Mouse (Mus musculus): ENCODE measurements around the gene Slc25a22. TPM values are rescaled to one million over a fixed set of nuclear protein-coding genes. Genes with fewer than 3 reads are reported as not detected.
A peak's percentile ranks its signal among the peaks of the same experiment; 100 is the strongest.

Gene Slc25a22
- polyA plus RNA-seq, 1 experiment: 16.2 TPM

- Histone ChIP-seq H3K27me3 (ENCODE audit: control insufficient read depth, insufficient read depth, insufficient read length) (no peaks in the 10 kb centered on the region), H3K4me3 (ENCODE audit: insufficient read depth, poor library complexity, severe bottlenecking) (peak within 1 kb of the TSS; percentile 69), H3K36me3 (ENCODE audit: control insufficient read depth, insufficient read depth) (peaks cover 27% of the 10 kb centered on the region), H3K79me3 (ENCODE audit: low read depth) (peaks cover 22% of the 10 kb centered on the region), H3ac (ENCODE audit: control insufficient read depth, insufficient read length, low read depth) (peak within 1 kb of the TSS; percentile 97), H3K79me2 (ENCODE audit: control insufficient read depth, insufficient read depth) (peaks cover 55% of the 10 kb centered on the region)
- TF ChIP-seq USF1 (IDR thresholded peaks at IDR 0.05; ENCODE audit: low read depth) (no peak), MYOD1 (IDR thresholded peaks at IDR 0.05; ENCODE audit: control insufficient read depth, insufficient read length, low read depth) (no peak), CEBPB (IDR thresholded peaks at IDR 0.05; ENCODE audit: low read depth) (no peak), MAX (IDR thresholded peaks at IDR 0.05) (peak; percentile 29), MYOG (IDR thresholded peaks at IDR 0.05; ENCODE audit: control insufficient read depth, extremely low read depth, insufficient read length) (no peak), CTCF (IDR thresholded peaks at IDR 0.05; ENCODE audit: control insufficient read depth, insufficient read depth, insufficient read length) (no peak), FOSL1 (IDR thresholded peaks at IDR 0.05; ENCODE audit: insufficient read depth, low read length, poor library complexity, severe bottlenecking) (no peak)
Measured at GRCm38 (mm10) chr7:141467230-141468030, 29.7 kb upstream of the Slc25a22 start, which contains the start of gene Cd151. Gene Cd151, plus strand, starts transcription at chr7:141467392.

GRCm38 (mm10) chr7:141466607-141467148 lies 29.0 kb upstream of the Slc25a22 start:
- peak overlapping the region; percentile 53 for H3ac ChIP-seq (ENCODE audit: control insufficient read depth, insufficient read length, low read depth)
- peaks cover 21% of the 10 kb centered on the region for H3K36me3 ChIP-seq (ENCODE audit: control insufficient read depth, insufficient read depth)
- H3K79me2 ChIP-seq (ENCODE audit: control insufficient read depth, insufficient read depth): peaks cover 51% of the 10 kb centered on the region
- TF ChIP-seq USF1 (IDR thresholded peaks at IDR 0.05; ENCODE audit: low read depth): no peak
- TF ChIP-seq MYOG (IDR thresholded peaks at IDR 0.05; ENCODE audit: control insufficient read depth, extremely low read depth, insufficient read length): no peak
- TF ChIP-seq MYOD1 (IDR thresholded peaks at IDR 0.05; ENCODE audit: control insufficient read depth, insufficient read length, low read depth): no peak
- TF ChIP-seq FOSL1 (IDR thresholded peaks at IDR 0.05; ENCODE audit: insufficient read depth, low read length, poor library complexity, severe bottlenecking): no peak
- TF ChIP-seq CTCF (IDR thresholded peaks at IDR 0.05; ENCODE audit: control insufficient read depth, insufficient read depth, insufficient read length): no peak
- TF ChIP-seq CEBPB (IDR thresholded peaks at IDR 0.05; ENCODE audit: low read depth): no peak
- TF ChIP-seq MAX (IDR thresholded peaks at IDR 0.05): no peak
- peak overlapping the region; percentile 69 for H3K4me3 ChIP-seq (ENCODE audit: insufficient read depth, poor library complexity, severe bottlenecking)
- H3K27me3 ChIP-seq (ENCODE audit: control insufficient read depth, insufficient read depth, insufficient read length): no peaks in the 10 kb centered on the region
- H3K79me3 ChIP-seq (ENCODE audit: low read depth): peaks cover 22% of the 10 kb centered on the region

DNA sequence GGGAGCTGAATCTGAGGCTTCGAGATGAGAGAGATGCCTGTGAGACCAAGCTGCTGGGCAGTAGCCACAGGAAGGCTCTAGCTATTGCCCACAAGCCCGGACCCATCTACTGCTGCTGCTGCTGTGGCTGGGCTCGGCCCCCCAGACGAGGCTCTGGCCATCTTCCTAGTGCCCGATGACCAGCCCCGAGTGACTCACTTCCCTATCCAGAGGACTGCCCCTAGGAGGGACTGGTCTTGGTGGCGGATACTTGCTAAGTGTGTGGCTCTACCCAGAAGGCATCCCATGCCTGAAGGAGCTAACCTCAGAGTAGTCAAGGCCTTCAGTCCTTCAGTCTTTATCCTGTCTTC lies 28.3 kb upstream of the Slc25a22 start:
- Histone ChIP-seq H3K4me3 (ENCODE audit: insufficient read depth, poor library complexity, severe bottlenecking) (no peak overlapping the region), H3K27me3 (ENCODE audit: control insufficient read depth, insufficient read depth, insufficient read length) (no peaks in the 10 kb centered on the region), H3ac (ENCODE audit: control insufficient read depth, insufficient read length, low read depth) (peak overlapping the region; percentile 5), H3K79me2 (ENCODE audit: control insufficient read depth, insufficient read depth) (peaks cover 44% of the 10 kb centered on the region), H3K79me3 (ENCODE audit: low read depth) (peaks cover 20% of the 10 kb centered on the region), H3K36me3 (ENCODE audit: control insufficient read depth, insufficient read depth) (peaks cover 14% of the 10 kb centered on the region)
- TF ChIP-seq MAX (IDR thresholded peaks at IDR 0.05): no peak
- TF ChIP-seq MYOD1 (IDR thresholded peaks at IDR 0.05; ENCODE audit: control insufficient read depth, insufficient read length, low read depth): no peak
- TF ChIP-seq MYOG (IDR thresholded peaks at IDR 0.05; ENCODE audit: control insufficient read depth, extremely low read depth, insufficient read length): no peak
- TF ChIP-seq CTCF (IDR thresholded peaks at IDR 0.05; ENCODE audit: control insufficient read depth, insufficient read depth, insufficient read length): no peak
- TF ChIP-seq USF1 (IDR thresholded peaks at IDR 0.05; ENCODE audit: low read depth): no peak
- no peak for TF ChIP-seq FOSL1 (IDR thresholded peaks at IDR 0.05; ENCODE audit: insufficient read depth, low read length, poor library complexity, severe bottlenecking)
- no peak for TF ChIP-seq CEBPB (IDR thresholded peaks at IDR 0.05; ENCODE audit: low read depth)

GRCm38 (mm10) chr7:141465388-141466044 lies 27.8 kb upstream of the Slc25a22 start:
- Histone ChIP-seq H3K79me2 (ENCODE audit: control insufficient read depth, insufficient read depth) (peaks cover 39% of the 10 kb centered on the region), H3K36me3 (ENCODE audit: control insufficient read depth, insufficient read depth) (peaks cover 9% of the 10 kb centered on the region), H3K27me3 (ENCODE audit: control insufficient read depth, insufficient read depth, insufficient read length) (no peaks in the 10 kb centered on the region), H3K79me3 (ENCODE audit: low read depth) (peaks cover 15% of the 10 kb centered on the region), H3ac (ENCODE audit: control insufficient read depth, insufficient read length, low read depth) (peak overlapping the region; percentile 5), H3K4me3 (ENCODE audit: insufficient read depth, poor library complexity, severe bottlenecking) (no peak overlapping the region)
- TF ChIP-seq USF1 (IDR thresholded peaks at IDR 0.05; ENCODE audit: low read depth): no peak
- no peak for TF ChIP-seq CEBPB (IDR thresholded peaks at IDR 0.05; ENCODE audit: low read depth)
- no peak for TF ChIP-seq MAX (IDR thresholded peaks at IDR 0.05)
- no peak for TF ChIP-seq CTCF (IDR thresholded peaks at IDR 0.05; ENCODE audit: control insufficient read depth, insufficient read depth, insufficient read length)
- no peak for TF ChIP-seq MYOG (IDR thresholded peaks at IDR 0.05; ENCODE audit: control insufficient read depth, extremely low read depth, insufficient read length)
- TF ChIP-seq MYOD1 (IDR thresholded peaks at IDR 0.05; ENCODE audit: control insufficient read depth, insufficient read length, low read depth): no peak
- no peak for TF ChIP-seq FOSL1 (IDR thresholded peaks at IDR 0.05; ENCODE audit: insufficient read depth, low read length, poor library complexity, severe bottlenecking)

- Histone ChIP-seq H3K4me3 (ENCODE audit: insufficient read depth, poor library complexity, severe bottlenecking) (no peak overlapping the region), H3K36me3 (ENCODE audit: control insufficient read depth, insufficient read depth) (peaks cover 1% of the 10 kb centered on the region), H3K79me2 (ENCODE audit: control insufficient read depth, insufficient read depth) (peaks cover 31% of the 10 kb centered on the region), H3ac (ENCODE audit: control insufficient read depth, insufficient read length, low read depth) (no peak overlapping the region), H3K27me3 (ENCODE audit: control insufficient read depth, insufficient read depth, insufficient read length) (no peaks in the 10 kb centered on the region), H3K79me3 (ENCODE audit: low read depth) (peaks cover 8% of the 10 kb centered on the region)
- TF ChIP-seq MYOG (IDR thresholded peaks at IDR 0.05; ENCODE audit: control insufficient read depth, extremely low read depth, insufficient read length): no peak
- TF ChIP-seq MYOD1 (IDR thresholded peaks at IDR 0.05; ENCODE audit: control insufficient read depth, insufficient read length, low read depth): no peak
- no peak for TF ChIP-seq MAX (IDR thresholded peaks at IDR 0.05)
- TF ChIP-seq CTCF (IDR thresholded peaks at IDR 0.05; ENCODE audit: control insufficient read depth, insufficient read depth, insufficient read length): no peak
- TF ChIP-seq USF1 (IDR thresholded peaks at IDR 0.05; ENCODE audit: low read depth): no peak
- no peak for TF ChIP-seq FOSL1 (IDR thresholded peaks at IDR 0.05; ENCODE audit: insufficient read depth, low read length, poor library complexity, severe bottlenecking)
- no peak for TF ChIP-seq CEBPB (IDR thresholded peaks at IDR 0.05; ENCODE audit: low read depth)
Measured at GRCm38 (mm10) chr7:141464603-141465201, 27.0 kb upstream of the Slc25a22 start.
